Mouse (Mus musculus): ENCODE measurements around the gene Gm10260. TPM values are rescaled to one million over a fixed set of nuclear protein-coding genes. Genes with fewer than 3 reads are reported as not detected.

Gm10260 gene
- 7.6 TPM for polyA plus RNA-seq (2017; shearing (Covaris generic))

GRCm38 (mm10) chr13:97760532-97760931, at the start of gene Gm10260:
Gm10260 (minus strand) TSS chr13:97760632.

All from inflammation-experienced regulatory T-cells, adult 16 weeks (primary cell).